Mouse (Mus musculus) neural tube, embryonic 15.5 days (tissue): ENCODE measurements at regions not wholly inside any gene's neighbourhood (a gene's known extent, or its start where the extent isn't known, plus 50 kb on each side); places are given as distances from the start of the nearest gene placed in this dataset.
A peak's percentile ranks its signal among the peaks of the same experiment; 100 is the strongest.

Experiments used
- ATAC-seq: fragments of 200-750 bp; cut with Nextera tagmentation; 2 replicates; pipeline ENCODE4 v1.8.0; 2017; ENCODE audit warnings: mild to moderate bottlenecking, moderate TSS enrichment, moderate library complexity; ENCODE audit not compliant: low FRiP score
- H3K27ac ChIP-seq: fragments of 300-500 bp; sonication (generic); replicated peaks from 2 replicates; pipeline ENCODE4 v1.5.1; 2015; ENCODE audit warnings: mild to moderate bottlenecking, inconsistent platforms
- H3K27me3 ChIP-seq: fragments of 300-500 bp; sonication (generic); replicated peaks from 2 replicates; pipeline ENCODE4 v1.6.1; 2015; ENCODE audit warnings: inconsistent platforms
- H3K36me3 ChIP-seq: fragments of 300-500 bp; sonication (generic); 2 replicates; pipeline ENCODE4 v1.6.1; 2015; ENCODE audit warnings: inconsistent platforms
- H3K4me1 ChIP-seq: fragments of 300-500 bp; sonication (generic); 2 replicates; pipeline ENCODE4 v1.6.1; 2015; ENCODE audit warnings: inconsistent platforms
- H3K4me2 ChIP-seq: fragments of 300-500 bp; sonication (generic); 2 replicates; pipeline ENCODE4 v1.6.1; 2015; ENCODE audit warnings: inconsistent platforms, mild to moderate bottlenecking, moderate library complexity
- H3K4me3 ChIP-seq: fragments of 300-500 bp; sonication (generic); replicated peaks from 2 replicates; pipeline ENCODE4 v1.5.1; 2015; ENCODE audit warnings: mild to moderate bottlenecking, inconsistent platforms
- H3K9ac ChIP-seq: fragments of 300-500 bp; sonication (generic); replicated peaks from 2 replicates; pipeline ENCODE4 v1.6.1; 2015; ENCODE audit warnings: mild to moderate bottlenecking, inconsistent platforms
- H3K9me3 ChIP-seq: fragments of 300-500 bp; sonication (generic); replicated peaks from 2 replicates; pipeline ENCODE4 v1.6.1; 2016; ENCODE audit warnings: inconsistent platforms
- WGBS: fragments of 180-500 bp; shearing (Covaris S2); methylation state at CpG from one replicate; pipeline ENCODE4 v1.1.7; 2015; ENCODE audit warnings: mixed read lengths; 5-methylcytosine and 5-hydroxymethylcytosine counted together

GRCm38 (mm10) chr2:170228318-170228994 is 80.6 kb upstream of the Zfp217 start:
- 95% methylated on average over 10 of the region's 10 CpGs for WGBS
- H3K9ac ChIP-seq: no peak overlapping the region
- peaks cover 7% of the 10 kb centered on the region for H3K4me1 ChIP-seq
- H3K27me3 ChIP-seq: no peaks in the 10 kb centered on the region
- no peak overlapping the region for H3K27ac ChIP-seq
- no peaks in the 10 kb centered on the region for H3K36me3 ChIP-seq
- ATAC-seq: no peak
- no peak overlapping the region for H3K4me2 ChIP-seq
- H3K4me3 ChIP-seq: no peak overlapping the region
- H3K9me3 ChIP-seq: no peaks in the 10 kb centered on the region

GRCm38 (mm10) chr2:170223872-170224271 is 76.0 kb upstream of the Zfp217 start:
- Histone ChIP-seq H3K36me3 (no peaks in the 10 kb centered on the region), H3K27ac (no peak overlapping the region), H3K9ac (no peak overlapping the region), H3K4me3 (no peak overlapping the region), H3K4me2 (no peak overlapping the region), H3K9me3 (no peaks in the 10 kb centered on the region), H3K4me1 (peaks cover 52% of the 10 kb centered on the region), H3K27me3 (no peaks in the 10 kb centered on the region)
- no peak for ATAC-seq
- 78% methylated on average over 7 of the region's 7 CpGs for WGBS

GRCm38 (mm10) chr2:170222819-170223218 is 74.9 kb upstream of the Zfp217 start:
- Histone ChIP-seq H3K4me2 (peak overlapping the region; percentile 40), H3K36me3 (no peaks in the 10 kb centered on the region), H3K4me1 (peaks cover 60% of the 10 kb centered on the region), H3K27me3 (no peaks in the 10 kb centered on the region), H3K27ac (peak overlapping the region; percentile 72), H3K9ac (0 out of 2 replicates have a peak overlapping the region, but pooled peaks have one; percentile 7), H3K9me3 (no peaks in the 10 kb centered on the region), H3K4me3 (no peak overlapping the region)
- WGBS: 1% methylated on average over 6 of the region's 6 CpGs
- ATAC-seq: no peak

GRCm38 (mm10) chr2:170221994-170222535 is 74.2 kb upstream of the Zfp217 start:
- H3K4me1 ChIP-seq: peaks cover 60% of the 10 kb centered on the region
- peak overlapping the region; percentile 72 for H3K27ac ChIP-seq
- WGBS: 13% methylated on average over 13 of the region's 13 CpGs

GRCm38 (mm10) chr2:170220871-170221369 is 73.0 kb upstream of the Zfp217 start:
- Histone ChIP-seq H3K9me3 (no peaks in the 10 kb centered on the region), H3K27ac (peak overlapping the region; percentile 85), H3K4me2 (peak overlapping the region; percentile 66), H3K36me3 (no peaks in the 10 kb centered on the region), H3K4me1 (peaks cover 60% of the 10 kb centered on the region), H3K27me3 (no peaks in the 10 kb centered on the region), H3K4me3 (peak overlapping the region; percentile 41), H3K9ac (peak overlapping the region; percentile 45)
- WGBS: under 1% methylated on average over 20 of the region's 20 CpGs
- ATAC-seq: peak; percentile 9; the same call in 1 of the 2 replicates

More at GRCm38 (mm10) chr2:170221994-170222535, 74.2 kb upstream of the Zfp217 start:
- ATAC-seq: no peak
- Histone ChIP-seq H3K27me3 (no peaks in the 10 kb centered on the region), H3K4me3 (no peak overlapping the region), H3K4me2 (peak overlapping the region; percentile 40), H3K9me3 (no peaks in the 10 kb centered on the region), H3K9ac (no peak overlapping the region), H3K36me3 (no peaks in the 10 kb centered on the region)

- Histone ChIP-seq H3K4me2 (peak overlapping the region; percentile 66), H3K9ac (no peak overlapping the region; the same call in 1 of the 2 replicates), H3K27me3 (no peaks in the 10 kb centered on the region), H3K36me3 (no peaks in the 10 kb centered on the region), H3K27ac (peak overlapping the region; percentile 85), H3K4me1 (peaks cover 60% of the 10 kb centered on the region), H3K4me3 (peak overlapping the region; percentile 41), H3K9me3 (no peaks in the 10 kb centered on the region)
- 1% methylated on average over 11 of the region's 11 CpGs for WGBS
- ATAC-seq: no peak
Observed at GRCm38 (mm10) chr2:170220443-170220842, 72.5 kb upstream of the Zfp217 start.

- no peaks in the 10 kb centered on the region for H3K27me3 ChIP-seq
- H3K9ac ChIP-seq: peak overlapping the region; percentile 18; the same call in 1 of the 2 replicates
- H3K4me3 ChIP-seq: peak overlapping the region; percentile 41
- WGBS: 3% methylated on average over 20 of the region's 20 CpGs
- no peaks in the 10 kb centered on the region for H3K36me3 ChIP-seq
- no peaks in the 10 kb centered on the region for H3K9me3 ChIP-seq
- H3K4me2 ChIP-seq: peak overlapping the region; percentile 66
- H3K4me1 ChIP-seq: peaks cover 60% of the 10 kb centered on the region
- peak overlapping the region; percentile 85 for H3K27ac ChIP-seq
- no peak; the same call in 1 of the 2 replicates for ATAC-seq
Observed at GRCm38 (mm10) chr2:170219611-170220401, 71.9 kb upstream of the Zfp217 start.

- H3K36me3 ChIP-seq: no peaks in the 10 kb centered on the region
- no peaks in the 10 kb centered on the region for H3K9me3 ChIP-seq
- peak overlapping the region; percentile 66 for H3K4me2 ChIP-seq
- no peak for ATAC-seq
- peak overlapping the region; percentile 31 for H3K4me3 ChIP-seq
- peak overlapping the region; percentile 85 for H3K27ac ChIP-seq
- no peaks in the 10 kb centered on the region for H3K27me3 ChIP-seq
- H3K9ac ChIP-seq: 0 out of 2 replicates have a peak overlapping the region, but pooled peaks have one; percentile 18
- H3K4me1 ChIP-seq: peaks cover 60% of the 10 kb centered on the region
- under 1% methylated on average over 11 of the region's 11 CpGs for WGBS
Observed at GRCm38 (mm10) chr2:170219161-170219581, 71.3 kb upstream of the Zfp217 start.

GRCm38 (mm10) chr2:170218230-170219044 is 70.5 kb upstream of the Zfp217 start:
- 0 out of 2 replicates have a peak overlapping the region, but pooled peaks have one; percentile 1 for H3K9ac ChIP-seq
- no peaks in the 10 kb centered on the region for H3K36me3 ChIP-seq
- peaks cover 53% of the 10 kb centered on the region for H3K4me1 ChIP-seq
- peak; percentile 82 for ATAC-seq
- H3K9me3 ChIP-seq: no peaks in the 10 kb centered on the region
- 6% methylated on average over 22 of the region's 22 CpGs for WGBS
- no peaks in the 10 kb centered on the region for H3K27me3 ChIP-seq
- 0 out of 2 replicates have a peak overlapping the region, but pooled peaks have one; percentile 31 for H3K4me3 ChIP-seq
- H3K27ac ChIP-seq: peak overlapping the region; percentile 85
- H3K4me2 ChIP-seq: peak overlapping the region; percentile 66

- ATAC-seq: no peak
- Histone ChIP-seq H3K27ac (no peak overlapping the region), H3K27me3 (no peaks in the 10 kb centered on the region), H3K36me3 (no peaks in the 10 kb centered on the region), H3K4me1 (peaks cover 33% of the 10 kb centered on the region), H3K4me2 (no peak overlapping the region), H3K9ac (no peak overlapping the region), H3K4me3 (no peak overlapping the region), H3K9me3 (no peaks in the 10 kb centered on the region)
- 91% methylated on average over 7 of the region's 7 CpGs for WGBS
Observed at GRCm38 (mm10) chr2:170216311-170216710, 68.4 kb upstream of the Zfp217 start.

GRCm38 (mm10) chr2:170209121-170209520 is 61.2 kb upstream of the Zfp217 start:
- Histone ChIP-seq H3K4me3 (no peak overlapping the region), H3K4me2 (no peak overlapping the region), H3K9ac (no peak overlapping the region), H3K9me3 (no peaks in the 10 kb centered on the region), H3K4me1 (peaks cover 24% of the 10 kb centered on the region), H3K27me3 (no peaks in the 10 kb centered on the region), H3K36me3 (no peaks in the 10 kb centered on the region), H3K27ac (no peak overlapping the region)
- 79% methylated on average over 12 of the region's 12 CpGs for WGBS
- ATAC-seq: no peak
